Mouse (Mus musculus) ES-E14 (cell line): ENCODE results near the gene Kif26b. TPM values are rescaled to one million over a fixed set of nuclear protein-coding genes. Genes with fewer than 3 reads are reported as not detected.

Experiments
- DNase-seq: peaks from one replicate; pipeline ENCODE4 v3.0.0-alpha.2; 2013; ENCODE audit warnings: low read depth, low spot score
- H3K27ac ChIP-seq: 2 replicates; pipeline ENCODE4 v1.5.1; 2012; ENCODE audit warnings: low read depth, mild to moderate bottlenecking, low read length, moderate library complexity, mixed read lengths; ENCODE audit not compliant: poor library complexity, insufficient read depth, severe bottlenecking
- H3K36me3 ChIP-seq: 2 replicates; pipeline ENCODE4 v1.6.1; 2012; ENCODE audit warnings: mild to moderate bottlenecking, low read length, moderate library complexity, mixed read lengths; ENCODE audit not compliant: control insufficient read depth, poor library complexity, insufficient read depth, severe bottlenecking
- H3K4me1 ChIP-seq, 2 experiments: fragments of 150-350 bp in 1 of 2; sonication (generic) in 1 of 2; 2 replicates each; pipeline ENCODE4 v1.6.1; 2012; ENCODE audit warnings: low read length in 2 of 2, mild to moderate bottlenecking in 1 of 2, mixed read lengths in 1 of 2; ENCODE audit not compliant: control insufficient read depth in 2 of 2, insufficient read depth in 2 of 2, poor library complexity in 1 of 2
- H3K4me3 ChIP-seq, 2 experiments: fragments of 150-350 bp in 1 of 2; sonication (generic) in 1 of 2; 2 replicates each; pipeline ENCODE4 v1.5.1; 2012; ENCODE audit warnings: low read length in 2 of 2, low read depth in 1 of 2, mild to moderate bottlenecking in 1 of 2, mixed read lengths in 1 of 2; ENCODE audit not compliant: insufficient read depth in 1 of 2, poor library complexity in 1 of 2, severe bottlenecking in 1 of 2
- H3K9ac ChIP-seq: 2 replicates; pipeline ENCODE4 v1.6.1; 2012; ENCODE audit warnings: low read depth, mild to moderate bottlenecking, low read length, mixed read lengths; ENCODE audit not compliant: poor library complexity, insufficient read depth, severe bottlenecking
- H3K9me3 ChIP-seq: fragments of 150-350 bp; sonication (generic); 2 replicates; pipeline ENCODE4 v1.6.1; 2012; ENCODE audit warnings: low read depth, mild to moderate bottlenecking, low read length; ENCODE audit not compliant: control insufficient read depth, insufficient read depth
- CHD2 ChIP-seq: IDR thresholded peaks from 2 replicates; pipeline ENCODE4 v1.6.1; 2014; ENCODE audit warnings: mild to moderate bottlenecking, low read depth, low read length, inconsistent platforms
- HCFC1 ChIP-seq: IDR thresholded peaks from 2 replicates; pipeline ENCODE4 v1.6.1; 2012; ENCODE audit warnings: low read length, inconsistent platforms, borderline replicate concordance; ENCODE audit not compliant: insufficient read depth
- MAFK ChIP-seq: IDR thresholded peaks from 2 replicates; pipeline ENCODE4 v1.6.1; 2014; ENCODE audit warnings: mild to moderate bottlenecking, low read depth, low read length, inconsistent platforms; ENCODE audit not compliant: insufficient read depth
- ZC3H11A ChIP-seq: IDR thresholded peaks from 2 replicates; pipeline ENCODE4 v1.6.1; 2012; ENCODE audit warnings: low read depth, mild to moderate bottlenecking, inconsistent platforms, low read length, borderline replicate concordance
- ZNF384 ChIP-seq: IDR thresholded peaks from 2 replicates; pipeline ENCODE4 v1.6.1; 2012; ENCODE audit warnings: low read depth, low read length, inconsistent platforms
- in situ Hi-C, 2 experiments: fragments of 600-800 bp; cut with MboI; formaldehyde crosslinking; loops; one replicate each; pipeline ENCODE4 v1.15.1; 2025; ENCODE audit warnings: low sequenced_read_pairs in 2 of 2, inconsistent platforms in 1 of 2; ENCODE audit not compliant: unreplicated experiment in 2 of 2
- total RNA-seq: library from RNA; depleted of rRNA; stranded (reverse); fragments of 300-350 nt; gene quantifications from 2 replicates; pipeline ENCODE4 v1.2.3, GENCODE M21; 2012

The Kif26b gene
- total RNA-seq, 1 experiment: 0.94 TPM

- Histone ChIP-seq H3K9me3 (no peaks in the 10 kb centered on the region), H3K4me1 (no peaks in the 10 kb centered on the region), H3K27ac (no peak overlapping the region), H3K9ac (no peak overlapping the region), H3K4me3 (no peak overlapping the region), H3K36me3 (no peaks in the 10 kb centered on the region)
- in situ Hi-C loops: no loop called here
- TF ChIP-seq ZC3H11A (no peak), MAFK (no peak), HCFC1 (no peak), CHD2 (no peak), ZNF384 (no peak)
- DNase-seq: no peak
Measured at GRCm38 (mm10) chr1:178861392-178861762, 332.5 kb downstream of the Kif26b start.

GRCm38 (mm10) chr1:178863756-178864155 lies 334.8 kb downstream of the Kif26b start:
- H3K4me1 ChIP-seq: no peaks in the 10 kb centered on the region
- DNase-seq: no peak
- in situ Hi-C loops: no loop called here
- no peak overlapping the region for H3K4me3 ChIP-seq
- H3K9ac ChIP-seq: no peak overlapping the region
- TF ChIP-seq MAFK (peak; percentile 64; the same call in 1 of the 2 replicates), HCFC1 (no peak)
- no peaks in the 10 kb centered on the region for H3K9me3 ChIP-seq
- no peaks in the 10 kb centered on the region for H3K36me3 ChIP-seq
- H3K27ac ChIP-seq: no peak overlapping the region

- H3K36me3 ChIP-seq: no peaks in the 10 kb centered on the region
- no peak overlapping the region for H3K4me3 ChIP-seq
- no peak overlapping the region for H3K27ac ChIP-seq
- in situ Hi-C loops: no loop called here
- no peaks in the 10 kb centered on the region for H3K4me1 ChIP-seq
- no peaks in the 10 kb centered on the region for H3K9me3 ChIP-seq
- no peak for DNase-seq
- no peak for TF ChIP-seq CHD2
- TF ChIP-seq MAFK: no peak
- no peak for TF ChIP-seq ZNF384
- TF ChIP-seq ZC3H11A: no peak
- TF ChIP-seq HCFC1: no peak
- H3K9ac ChIP-seq: no peak overlapping the region
Measured at GRCm38 (mm10) chr1:178864297-178864696, 335.4 kb downstream of the Kif26b start.

DNA sequence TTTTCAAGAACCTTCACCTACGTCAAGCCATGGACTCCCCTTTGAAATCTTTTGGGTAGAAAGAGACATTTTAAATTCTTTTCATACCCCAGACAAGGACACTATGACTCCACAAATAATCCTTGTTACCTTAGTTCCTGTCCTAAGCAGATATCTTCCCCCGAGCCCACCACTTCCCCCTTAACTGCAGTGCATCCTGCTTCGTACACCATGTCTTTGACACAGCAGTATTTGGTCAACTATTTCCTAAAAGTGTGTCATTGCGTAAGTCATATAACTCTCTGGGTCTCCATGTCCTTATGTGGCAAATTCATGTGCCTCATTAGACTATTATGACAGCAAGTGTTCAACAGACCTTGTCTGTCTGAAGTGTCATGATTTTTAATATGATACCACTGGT lies 337.8 kb downstream of the Kif26b start:
- H3K36me3 ChIP-seq: no peaks in the 10 kb centered on the region
- in situ Hi-C loops: no loop called here
- no peak overlapping the region for H3K4me3 ChIP-seq
- H3K27ac ChIP-seq: no peak overlapping the region
- H3K4me1 ChIP-seq: no peaks in the 10 kb centered on the region
- DNase-seq: no peak
- no peaks in the 10 kb centered on the region for H3K9me3 ChIP-seq
- TF ChIP-seq MAFK (no peak), ZNF384 (no peak), ZC3H11A (no peak), HCFC1 (no peak), CHD2 (no peak)
- H3K9ac ChIP-seq: no peak overlapping the region

DNA sequence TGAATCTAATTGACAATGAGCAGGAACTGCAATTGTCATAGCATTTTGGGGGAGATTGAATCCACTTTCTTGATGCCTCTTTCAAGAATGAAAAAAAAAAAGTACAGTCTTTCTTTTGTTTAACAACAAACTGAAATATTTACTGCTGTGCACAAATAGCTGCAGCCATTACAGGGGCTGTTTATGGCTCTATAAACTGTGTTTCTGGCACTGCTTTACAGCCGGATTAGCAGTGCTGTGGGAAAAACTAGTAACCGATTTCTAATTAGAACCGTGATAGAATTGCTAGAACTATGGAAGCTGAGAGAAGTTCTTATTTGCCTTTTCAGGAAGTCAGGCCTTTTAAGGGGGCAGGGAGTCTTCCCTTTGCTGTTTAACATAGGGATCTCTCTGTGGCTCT lies 342.1 kb downstream of the Kif26b start:
- in situ Hi-C loops: no loop called here
- H3K36me3 ChIP-seq: no peaks in the 10 kb centered on the region
- H3K9me3 ChIP-seq: no peaks in the 10 kb centered on the region
- no peak overlapping the region for H3K27ac ChIP-seq
- no peak overlapping the region for H3K4me3 ChIP-seq
- H3K4me1 ChIP-seq: no peaks in the 10 kb centered on the region
- no peak for DNase-seq
- TF ChIP-seq CHD2: no peak
- TF ChIP-seq ZNF384: no peak
- TF ChIP-seq MAFK: no peak
- no peak for TF ChIP-seq HCFC1
- no peak for TF ChIP-seq ZC3H11A
- H3K9ac ChIP-seq: no peak overlapping the region
